Mouse (Mus musculus) MEL (cell line): ENCODE results near the gene Pemt.

ENCODE experiments used
- ETS1 ChIP-seq: IDR thresholded peaks from 2 replicates; pipeline ENCODE4 v1.6.1; 2012; ENCODE audit warnings: low read depth, mild to moderate bottlenecking, inconsistent platforms, low read length, improper control_type of control experiment, moderate library complexity
- MXI1 ChIP-seq: IDR thresholded peaks from 2 replicates; pipeline ENCODE4 v1.6.1; 2011; ENCODE audit warnings: mild to moderate bottlenecking, low read depth, low read length, improper control_type of control experiment
- POLR2A ChIP-seq, 2 experiments: IDR thresholded peaks; 2 replicates each; pipeline ENCODE4 v1.6.1; 2011 to 2012; ENCODE audit warnings: low read length in 2 of 2, mild to moderate bottlenecking in 2 of 2, control low read depth in 1 of 2, improper control_type of control experiment in 1 of 2, low read depth in 1 of 2, moderate library complexity in 1 of 2; ENCODE audit not compliant: control insufficient read depth in 1 of 2, insufficient read depth in 1 of 2, poor library complexity in 1 of 2
- SIN3A ChIP-seq: IDR thresholded peaks from 2 replicates; pipeline ENCODE4 v1.6.1; 2012; ENCODE audit warnings: low read length, improper control_type of control experiment, inconsistent platforms

- no peak for TF ChIP-seq POLR2A (IDR thresholded peaks at IDR 0.05; ENCODE audit: control insufficient read depth in 1 of 2, insufficient read depth in 1 of 2, low read depth in 1 of 2, low read length in 2 of 2, poor library complexity in 1 of 2)
- TF ChIP-seq SIN3A: no peak
- no peak for TF ChIP-seq MXI1
- no peak for TF ChIP-seq ETS1
Observed at GRCm38 (mm10) chr11:60073121-60073520, 26.8 kb upstream of the Pemt start.
